Mouse (Mus musculus) cortical plate, adult 2 months (tissue): Measurements from ENCODE around the gene Dock7. TPM values are rescaled to one million over a fixed set of nuclear protein-coding genes. Genes with fewer than 3 reads are reported as not detected.
"Not testable (repeated sequence)": the region's sequence is repeated elsewhere in the genome, so short reads cannot be mapped to it uniquely, and the experiment has no call there.

Experiments used
- H3K27ac ChIP-seq: fragments of 200-500 bp; 2 replicates; pipeline ENCODE4 v1.5.1; 2012; ENCODE audit warnings: low read length, control low read depth, inconsistent platforms; ENCODE audit not compliant: insufficient read depth
- H3K4me1 ChIP-seq: fragments of 200-500 bp; 2 replicates; pipeline ENCODE4 v1.6.1; 2011; ENCODE audit warnings: low read length; ENCODE audit not compliant: control insufficient read depth, insufficient read depth
- H3K4me3 ChIP-seq: fragments of 200-500 bp; 2 replicates; pipeline ENCODE4 v1.5.1; 2011; ENCODE audit warnings: mild to moderate bottlenecking, low read length, control low read depth; ENCODE audit not compliant: insufficient read depth
- CTCF ChIP-seq: fragments of 200-500 bp; IDR thresholded peaks from 2 replicates; pipeline ENCODE4 v1.5.1; 2011; ENCODE audit warnings: mild to moderate bottlenecking, control low read depth, low read length; ENCODE audit not compliant: insufficient read depth; ENCODE audit errors: extremely low read depth
- POLR2A ChIP-seq: fragments of 200-500 bp; IDR thresholded peaks from 2 replicates; pipeline ENCODE4 v1.6.1; 2011; ENCODE audit warnings: mild to moderate bottlenecking, low read length, control low read depth; ENCODE audit not compliant: insufficient read depth; ENCODE audit errors: extremely low read depth
- polyA plus RNA-seq: library from polyadenylated mRNA; depleted of rRNA; stranded (reverse); fragments of >200 nt; gene quantifications from 2 replicates; pipeline ENCODE4 v1.2.3, GENCODE M21; 2012

Gene Dock7
- polyA plus RNA-seq, 1 experiment, result 55.2 TPM

- TF ChIP-seq POLR2A (no peak), CTCF (peak; percentile 42)
- no peaks in the 10 kb centered on the region; the same call in 1 of the 2 replicates for H3K4me1 ChIP-seq
- no peak overlapping the region for H3K27ac ChIP-seq
- no peak overlapping the region for H3K4me3 ChIP-seq
These were observed 150.8 kb downstream of the Dock7 start for GRCm38 (mm10) chr4:98969946-98970345.

GRCm38 (mm10) chr4:98960243-98960642, 160.5 kb downstream of the Dock7 start:
- no peak overlapping the region for H3K4me3 ChIP-seq
- H3K27ac ChIP-seq, result no peak overlapping the region
- H3K4me1 ChIP-seq, result no peaks in the 10 kb centered on the region
- no peak for TF ChIP-seq POLR2A
- no peak for TF ChIP-seq CTCF

GRCm38 (mm10) chr4:98955986-98956385, 164.7 kb downstream of the Dock7 start:
- Histone ChIP-seq H3K27ac (no peak overlapping the region), H3K4me3 (no peak overlapping the region), H3K4me1 (no peaks in the 10 kb centered on the region; the same call in 1 of the 2 replicates)
- TF ChIP-seq CTCF, result no peak
- no peak for TF ChIP-seq POLR2A

- H3K4me3 ChIP-seq, result no peak overlapping the region
- no peak overlapping the region for H3K27ac ChIP-seq
- peaks cover 1% of the 10 kb centered on the region; the same call in 1 of the 2 replicates for H3K4me1 ChIP-seq
- TF ChIP-seq POLR2A (no peak), CTCF (no peak)
These were observed 170.2 kb downstream of the Dock7 start for GRCm38 (mm10) chr4:98950563-98950962.

GRCm38 (mm10) chr4:98938210-98938609, 182.5 kb downstream of the Dock7 start:
- H3K4me3 ChIP-seq, H3K27ac ChIP-seq, H3K4me1 ChIP-seq: not testable (repeated sequence)

GRCm38 (mm10) chr4:98936036-98936435, 184.7 kb downstream of the Dock7 start:
- TF ChIP-seq CTCF (no peak), POLR2A (no peak)
- Histone ChIP-seq H3K27ac (no peak overlapping the region), H3K4me1 (no peaks in the 10 kb centered on the region), H3K4me3 (no peak overlapping the region)

GRCm38 (mm10) chr4:98925250-98925781, 195.4 kb downstream of the Dock7 start:
- Histone ChIP-seq H3K27ac (no peak overlapping the region), H3K4me3 (no peak overlapping the region), H3K4me1 (peaks cover 5% of the 10 kb centered on the region; the same call in 1 of the 2 replicates)
- TF ChIP-seq POLR2A (no peak), CTCF (no peak)

GRCm38 (mm10) chr4:98924906-98925178, 195.9 kb downstream of the Dock7 start:
- H3K4me1 ChIP-seq, result peaks cover 5% of the 10 kb centered on the region; the same call in 1 of the 2 replicates
- H3K4me3 ChIP-seq, result peak overlapping the region; percentile 71
- H3K27ac ChIP-seq, result no peak overlapping the region
- TF ChIP-seq POLR2A, result no peak
- no peak for TF ChIP-seq CTCF

GRCm38 (mm10) chr4:98924071-98924905, 196.4 kb downstream of the Dock7 start:
- Histone ChIP-seq H3K4me3 (peak overlapping the region; percentile 71), H3K27ac (peak overlapping the region; percentile 99), H3K4me1 (peaks cover 5% of the 10 kb centered on the region; the same call in 1 of the 2 replicates)
- TF ChIP-seq POLR2A (no peak), CTCF (no peak)

- TF ChIP-seq POLR2A (no peak), CTCF (no peak)
- peak within 1 kb of the TSS; percentile 99 for H3K27ac ChIP-seq
- peaks cover 5% of the 10 kb centered on the region; the same call in 1 of the 2 replicates for H3K4me1 ChIP-seq
- peak within 1 kb of the TSS; percentile 71 for H3K4me3 ChIP-seq
These were observed 197.1 kb downstream of the Dock7 start, which contains the start of gene Usp1 for GRCm38 (mm10) chr4:98923568-98924070. Usp1 (plus strand) TSS chr4:98923810.
